Mouse (Mus musculus) skeletal muscle tissue, adult 2 months (tissue): ENCODE results near the gene Arid4b.
A peak's percentile ranks its signal among the peaks of the same experiment; 100 is the strongest.

Experiments
- DNase-seq: peaks from one replicate; pipeline ENCODE4 v3.0.0-alpha.2; 2012; ENCODE audit warnings: low read depth, low spot score

The Arid4b gene

GRCm38 (mm10) chr13:14062209-14063012, 621 bp upstream of the Arid4b start:
- no peak for DNase-seq

GRCm38 (mm10) chr13:14063942-14064271, 875 bp downstream of the Arid4b start:
- no peak for DNase-seq

GRCm38 (mm10) chr13:14064341-14065027, 1.5 kb downstream of the Arid4b start:
- DNase-seq: no peak

GRCm38 (mm10) chr13:14065028-14065380, 2.0 kb downstream of the Arid4b start:
- DNase-seq: no peak

- DNase-seq: no peak
These were observed 2.7 kb downstream of the Arid4b start for GRCm38 (mm10) chr13:14065701-14066100.

- no peak for DNase-seq
These were observed 5.0 kb downstream of the Arid4b start for GRCm38 (mm10) chr13:14068035-14068434.

GRCm38 (mm10) chr13:14069291-14069690, 6.3 kb downstream of the Arid4b start:
- no peak for DNase-seq

GRCm38 (mm10) chr13:14074371-14074770, 11.3 kb downstream of the Arid4b start:
- no peak for DNase-seq

GRCm38 (mm10) chr13:14075326-14075725, 12.3 kb downstream of the Arid4b start:
- DNase-seq: no peak

GRCm38 (mm10) chr13:14088669-14089068, 25.6 kb downstream of the Arid4b start:
- DNase-seq: no peak

GRCm38 (mm10) chr13:14103026-14103425, 40.0 kb downstream of the Arid4b start:
- no peak for DNase-seq

- no peak for DNase-seq
These were observed 47.3 kb downstream of the Arid4b start for GRCm38 (mm10) chr13:14110154-14110873.

GRCm38 (mm10) chr13:14111146-14111545, 48.1 kb downstream of the Arid4b start:
- no peak for DNase-seq

- no peak for DNase-seq
These were observed 50.9 kb downstream of the Arid4b start for GRCm38 (mm10) chr13:14113746-14114528.

GRCm38 (mm10) chr13:14115805-14116204, 52.8 kb downstream of the Arid4b start:
- no peak for DNase-seq

GRCm38 (mm10) chr13:14131651-14132050, 68.6 kb downstream of the Arid4b start:
- no peak for DNase-seq

- no peak for DNase-seq
These were observed 79.4 kb downstream of the Arid4b start for GRCm38 (mm10) chr13:14142294-14142966.

- peak; percentile 7 for DNase-seq
These were observed 115.0 kb downstream of the Arid4b start for GRCm38 (mm10) chr13:14177989-14178388.

GRCm38 (mm10) chr13:14179669-14180068, 116.6 kb downstream of the Arid4b start:
- DNase-seq: no peak

GRCm38 (mm10) chr13:14245946-14246345, 182.9 kb downstream of the Arid4b start:
- no peak for DNase-seq
